Mouse (Mus musculus) liver, embryonic 16.5 days (tissue): ENCODE results near the gene Cdc42bpg. TPM values are rescaled to one million over a fixed set of nuclear protein-coding genes. Genes with fewer than 3 reads are reported as not detected.
A peak's percentile ranks its signal among the peaks of the same experiment; 100 is the strongest.

Experiments
- ATAC-seq: fragments of 200-750 bp; cut with Nextera tagmentation; 2 replicates; pipeline ENCODE4 v1.8.0; 2017; ENCODE audit warnings: low read depth, mild to moderate bottlenecking, moderate number of reproducible peaks, moderate library complexity
- H3K27ac ChIP-seq: fragments of 300-500 bp; sonication (generic); 2 replicates; pipeline ENCODE4 v1.5.1; 2014; ENCODE audit warnings: mild to moderate bottlenecking, low read length
- H3K27me3 ChIP-seq: fragments of 300-500 bp; sonication (generic); 2 replicates; pipeline ENCODE4 v1.6.1; 2014; ENCODE audit warnings: low read depth, low read length, mixed read lengths; ENCODE audit not compliant: control insufficient read depth, insufficient read depth
- H3K36me3 ChIP-seq: fragments of 300-500 bp; sonication (generic); 2 replicates; pipeline ENCODE4 v1.6.1; 2014; ENCODE audit warnings: mild to moderate bottlenecking; ENCODE audit not compliant: control insufficient read depth, insufficient read depth
- H3K4me1 ChIP-seq: fragments of 300-500 bp; sonication (generic); 2 replicates; pipeline ENCODE4 v1.6.1; 2014; ENCODE audit warnings: low read depth, low read length, mixed read lengths; ENCODE audit not compliant: control insufficient read depth
- H3K4me2 ChIP-seq: fragments of 300-500 bp; sonication (generic); 2 replicates; pipeline ENCODE4 v1.6.1; 2014; ENCODE audit warnings: low read depth, low read length, mixed read lengths
- H3K4me3 ChIP-seq: fragments of 300-500 bp; sonication (generic); 2 replicates; pipeline ENCODE4 v1.5.1; 2014; ENCODE audit warnings: low read depth, mild to moderate bottlenecking, low read length
- H3K9ac ChIP-seq: fragments of 300-500 bp; sonication (generic); 2 replicates; pipeline ENCODE4 v1.6.1; 2014; ENCODE audit warnings: low read depth, low read length
- H3K9me3 ChIP-seq: fragments of 300-500 bp; sonication (generic); replicated peaks from 2 replicates; pipeline ENCODE4 v1.6.1; 2016; ENCODE audit warnings: low read length; ENCODE audit not compliant: control insufficient read depth
- WGBS: fragments of 180-500 bp; shearing (Covaris S2); extraction: QIAGEN DNeasy Blood & Tissue Kit; methylation state at CpG from one replicate; pipeline ENCODE4 v1.1.7; 2014; ENCODE audit not compliant: insufficient replicate concordance; 5-methylcytosine and 5-hydroxymethylcytosine counted together
- polyA plus RNA-seq: library from polyadenylated mRNA; unstranded; fragments of >200 nt; fragmentation: Nextera tagmentation; extraction: Ambion mirVana; gene quantifications from 2 replicates; pipeline ENCODE4 v1.2.1, GENCODE M21; 2015

Cdc42bpg gene
- polyA plus RNA-seq, 1 experiment from 2014 or later, result 0.34 TPM

- 82% methylated on average over 5 of the region's 5 CpGs for WGBS
- Histone ChIP-seq H3K27ac (no peak overlapping the region), H3K36me3 (peaks cover 13% of the 10 kb centered on the region), H3K9me3 (no peaks in the 10 kb centered on the region), H3K4me3 (no peak overlapping the region), H3K4me2 (no peak overlapping the region), H3K4me1 (peaks cover 42% of the 10 kb centered on the region), H3K27me3 (no peaks in the 10 kb centered on the region), H3K9ac (no peak overlapping the region)
- ATAC-seq, result no peak
Observed at GRCm38 (mm10) chr19:6343996-6344395, 37.7 kb downstream of the Cdc42bpg start.

- Histone ChIP-seq H3K27me3 (no peaks in the 10 kb centered on the region), H3K4me3 (no peak overlapping the region), H3K4me1 (peaks cover 35% of the 10 kb centered on the region), H3K9ac (no peak overlapping the region), H3K36me3 (peaks cover 9% of the 10 kb centered on the region), H3K4me2 (no peak overlapping the region), H3K27ac (no peak overlapping the region), H3K9me3 (no peaks in the 10 kb centered on the region)
- ATAC-seq, result no peak
- WGBS, result 77% methylated on average over 5 of the region's 5 CpGs
Observed at GRCm38 (mm10) chr19:6346023-6346422, 39.8 kb downstream of the Cdc42bpg start.

GRCm38 (mm10) chr19:6346661-6347060, 40.4 kb downstream of the Cdc42bpg start:
- peaks cover 9% of the 10 kb centered on the region for H3K36me3 ChIP-seq
- H3K4me3 ChIP-seq, result no peak overlapping the region
- no peak overlapping the region for H3K9ac ChIP-seq
- H3K27ac ChIP-seq, result no peak overlapping the region
- 68% methylated on average over 10 of the region's 10 CpGs for WGBS
- no peaks in the 10 kb centered on the region for H3K27me3 ChIP-seq
- H3K4me2 ChIP-seq, result no peak overlapping the region
- no peaks in the 10 kb centered on the region for H3K9me3 ChIP-seq
- no peak for ATAC-seq
- H3K4me1 ChIP-seq, result peaks cover 30% of the 10 kb centered on the region

GRCm38 (mm10) chr19:6347615-6348014, 41.4 kb downstream of the Cdc42bpg start:
- no peak overlapping the region for H3K9ac ChIP-seq
- ATAC-seq, result no peak
- H3K4me2 ChIP-seq, result no peak overlapping the region
- no peak overlapping the region for H3K27ac ChIP-seq
- 88% methylated on average over 4 of the region's 4 CpGs for WGBS
- peaks cover 9% of the 10 kb centered on the region for H3K36me3 ChIP-seq
- peaks cover 22% of the 10 kb centered on the region for H3K4me1 ChIP-seq
- no peaks in the 10 kb centered on the region for H3K27me3 ChIP-seq
- H3K4me3 ChIP-seq, result no peak overlapping the region
- no peaks in the 10 kb centered on the region for H3K9me3 ChIP-seq

GRCm38 (mm10) chr19:6348717-6349116, 42.5 kb downstream of the Cdc42bpg start:
- Histone ChIP-seq H3K36me3 (peaks cover 9% of the 10 kb centered on the region), H3K27ac (no peak overlapping the region), H3K4me1 (peaks cover 16% of the 10 kb centered on the region), H3K27me3 (no peaks in the 10 kb centered on the region), H3K9ac (peak overlapping the region; percentile 1; the same call in 1 of the 2 replicates), H3K4me2 (peak overlapping the region; percentile 9; the same call in 1 of the 2 replicates), H3K4me3 (no peak overlapping the region), H3K9me3 (no peaks in the 10 kb centered on the region)
- WGBS, result 38% methylated on average over 9 of the region's 9 CpGs
- no peak for ATAC-seq

GRCm38 (mm10) chr19:6349215-6349983, 43.1 kb downstream of the Cdc42bpg start:
- Histone ChIP-seq H3K4me3 (no peak overlapping the region), H3K36me3 (peaks cover 9% of the 10 kb centered on the region), H3K4me1 (peaks cover 16% of the 10 kb centered on the region), H3K9ac (peak overlapping the region; percentile 1; the same call in 1 of the 2 replicates), H3K27ac (peak overlapping the region; percentile 48), H3K4me2 (peak overlapping the region; percentile 9; the same call in 1 of the 2 replicates), H3K27me3 (no peaks in the 10 kb centered on the region), H3K9me3 (no peaks in the 10 kb centered on the region)
- 18% methylated on average over 14 of the region's 14 CpGs for WGBS
- ATAC-seq, result peak; percentile 59

GRCm38 (mm10) chr19:6351431-6352106, 45.3 kb downstream of the Cdc42bpg start:
- no peaks in the 10 kb centered on the region for H3K27me3 ChIP-seq
- peaks cover 16% of the 10 kb centered on the region for H3K4me1 ChIP-seq
- no peaks in the 10 kb centered on the region for H3K36me3 ChIP-seq
- no peaks in the 10 kb centered on the region for H3K9me3 ChIP-seq
- WGBS, result 72% methylated on average over 14 of the region's 14 CpGs
- no peak overlapping the region for H3K4me3 ChIP-seq
- no peak overlapping the region for H3K9ac ChIP-seq
- H3K4me2 ChIP-seq, result no peak overlapping the region
- no peak for ATAC-seq
- no peak overlapping the region for H3K27ac ChIP-seq

- WGBS, result 38% methylated on average over 2 of the region's 2 CpGs
- no peaks in the 10 kb centered on the region for H3K9me3 ChIP-seq
- no peaks in the 10 kb centered on the region for H3K36me3 ChIP-seq
- no peaks in the 10 kb centered on the region for H3K27me3 ChIP-seq
- H3K27ac ChIP-seq, result no peak overlapping the region
- no peak overlapping the region for H3K9ac ChIP-seq
- no peak for ATAC-seq
- no peak overlapping the region for H3K4me3 ChIP-seq
- no peak overlapping the region for H3K4me2 ChIP-seq
- H3K4me1 ChIP-seq, result peaks cover 16% of the 10 kb centered on the region
Observed at GRCm38 (mm10) chr19:6352107-6352505, 45.9 kb downstream of the Cdc42bpg start.

GRCm38 (mm10) chr19:6354030-6354429, 47.8 kb downstream of the Cdc42bpg start:
- Histone ChIP-seq H3K9me3 (no peaks in the 10 kb centered on the region), H3K4me3 (no peak overlapping the region), H3K36me3 (no peaks in the 10 kb centered on the region), H3K4me1 (peaks cover 9% of the 10 kb centered on the region), H3K9ac (no peak overlapping the region), H3K27me3 (no peaks in the 10 kb centered on the region), H3K27ac (no peak overlapping the region), H3K4me2 (no peak overlapping the region)
- no peak for ATAC-seq
- 71% methylated on average over 7 of the region's 7 CpGs for WGBS
